Mouse (Mus musculus): ENCODE results near the gene Plpp7.

DNA sequence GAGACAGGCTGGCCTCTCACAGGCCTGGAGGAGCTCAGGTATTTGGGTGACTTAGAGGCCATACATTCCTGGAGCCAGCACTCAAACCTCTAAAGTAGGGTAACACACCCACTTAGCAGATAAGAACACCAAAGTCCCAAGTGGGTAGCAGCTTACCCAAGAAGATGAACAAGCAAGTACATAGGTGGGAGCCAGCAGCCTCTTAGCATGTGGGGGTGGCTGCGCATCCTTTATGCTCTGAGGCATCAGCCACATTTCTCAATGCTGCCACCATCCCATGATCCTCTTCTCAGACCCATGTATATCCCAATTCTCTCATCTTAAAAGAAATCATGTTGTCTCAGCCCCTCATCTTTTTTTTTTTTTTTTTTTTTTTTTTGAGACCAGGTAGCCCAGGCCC, 15.9 kb downstream of the Plpp7 start:
- TF ChIP-seq CTCF (IDR thresholded peaks at IDR 0.05; ENCODE audit: control insufficient read depth, insufficient read depth, low read length): no peak
- TF ChIP-seq POLR2A (IDR thresholded peaks at IDR 0.05; ENCODE audit: borderline replicate concordance, control insufficient read depth, low read depth, low read length): no peak

Data from bone marrow, adult 2 months (tissue).